Mouse (Mus musculus) lung, postnatal 0 days (tissue): ENCODE measurements at regions not wholly inside any gene's neighbourhood (a gene's known extent, or its start where the extent isn't known, plus 50 kb on each side); places are given as distances from the start of the nearest gene placed in this dataset.

Experiments used
- CTCF ChIP-seq: IDR thresholded peaks from 2 replicates; pipeline ENCODE4 v1.5.1; 2016; ENCODE audit warnings: antibody characterized with exemption, mild to moderate bottlenecking
- EP300 ChIP-seq: IDR thresholded peaks from 2 replicates; pipeline ENCODE4 v1.6.1; 2016; ENCODE audit warnings: antibody characterized with exemption, mild to moderate bottlenecking, control low read depth

DNA sequence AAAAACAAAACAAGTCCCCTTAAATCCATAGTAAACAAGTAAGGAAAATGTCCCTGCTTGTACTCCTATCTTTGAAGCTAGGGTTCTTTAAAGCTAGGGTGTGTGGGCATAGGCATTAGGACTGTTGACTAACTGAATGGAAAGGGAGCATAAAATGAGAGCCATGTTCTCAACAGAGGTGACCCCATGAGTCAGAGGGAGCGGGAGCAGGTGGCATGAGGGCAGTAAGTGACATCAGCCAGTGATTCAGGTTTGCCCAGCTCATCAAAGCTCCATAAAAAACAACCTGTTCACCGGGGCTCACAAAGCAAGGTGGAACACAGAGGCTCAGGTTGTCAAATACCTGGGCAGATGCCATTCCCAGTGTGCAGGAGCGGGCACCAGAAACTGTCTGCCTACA is 104.6 kb upstream of the 1700056E22Rik start:
- TF ChIP-seq CTCF (no peak), EP300 (no peak)
